Mouse (Mus musculus) right cerebral cortex, adult 2 months (tissue): Measurements from ENCODE around the gene Slc27a1.
A peak's percentile ranks its signal among the peaks of the same experiment; 100 is the strongest.

Experiments
- DNase-seq, 2 experiments: peaks; one replicate each; pipeline ENCODE4 v3.0.0; 2021 to 2022; ENCODE audit warnings: low spot score in 2 of 2

Gene Slc27a1

GRCm38 (mm10) chr8:71580201-71580600 lies 11.5 kb downstream of the Slc27a1 start:
- DNase-seq: no peak

- DNase-seq: peak in 1 of 2 experiments; percentile 36
Observed at GRCm38 (mm10) chr8:71586891-71587290, 18.2 kb downstream of the Slc27a1 start.

- DNase-seq: no peak
Observed at GRCm38 (mm10) chr8:71588762-71589161, 20.1 kb downstream of the Slc27a1 start.

- DNase-seq: no peak
Observed at GRCm38 (mm10) chr8:71591017-71591416, 22.3 kb downstream of the Slc27a1 start.

- peak; percentile 97 to 98 for DNase-seq
Observed at GRCm38 (mm10) chr8:71591471-71592373, 23.0 kb downstream of the Slc27a1 start, which contains the start of gene Pgls. Gene Pgls (plus strand): TSS chr8:71592176.

GRCm38 (mm10) chr8:71592374-71593170 lies 23.9 kb downstream of the Slc27a1 start:
- DNase-seq: peak; percentile 89 to 92

- no peak for DNase-seq
Observed at GRCm38 (mm10) chr8:71593556-71594323, 25.1 kb downstream of the Slc27a1 start.

- DNase-seq: no peak
Observed at GRCm38 (mm10) chr8:71594324-71594722, 25.6 kb downstream of the Slc27a1 start.

GRCm38 (mm10) chr8:71595862-71596261 lies 27.2 kb downstream of the Slc27a1 start:
- DNase-seq: peak; percentile 86 to 94

- no peak for DNase-seq
Observed at GRCm38 (mm10) chr8:71596384-71596783, 27.7 kb downstream of the Slc27a1 start.

- DNase-seq: no peak
Observed at GRCm38 (mm10) chr8:71596798-71597197, 28.1 kb downstream of the Slc27a1 start.

GRCm38 (mm10) chr8:71597451-71597850 lies 28.8 kb downstream of the Slc27a1 start, which contains the start of gene Fam129c:
Gene Fam129c (plus strand): TSS chr8:71597648.
- no peak for DNase-seq

- DNase-seq: no peak
Observed at GRCm38 (mm10) chr8:71598375-71598774, 29.7 kb downstream of the Slc27a1 start.

- DNase-seq: no peak
Observed at GRCm38 (mm10) chr8:71598841-71599240, 30.2 kb downstream of the Slc27a1 start.

- no peak for DNase-seq
Observed at GRCm38 (mm10) chr8:71601939-71602665, 33.4 kb downstream of the Slc27a1 start.

GRCm38 (mm10) chr8:71602666-71603334 lies 34.1 kb downstream of the Slc27a1 start:
- no peak for DNase-seq

- DNase-seq: no peak
Observed at GRCm38 (mm10) chr8:71604021-71604420, 35.3 kb downstream of the Slc27a1 start.

GRCm38 (mm10) chr8:71610822-71611651 lies 42.4 kb downstream of the Slc27a1 start, which contains the start of gene Colgalt1:
Gene Colgalt1 (plus strand): TSS chr8:71610998.
- peak; percentile 97 to 98 for DNase-seq

- DNase-seq: no peak
Observed at GRCm38 (mm10) chr8:71612141-71612540, 43.5 kb downstream of the Slc27a1 start.
